Mouse (Mus musculus): ENCODE data around the gene Eef1a2. TPM values are rescaled to one million over a fixed set of nuclear protein-coding genes. Genes with fewer than 3 reads are reported as not detected.
A peak's percentile ranks its signal among the peaks of the same experiment; 100 is the strongest.
"Not testable (repeated sequence)": the region's sequence is repeated elsewhere in the genome, so short reads cannot be mapped to it uniquely, and the experiment has no call there.

Gene Eef1a2
- polyA plus RNA-seq, 1 experiment from 2014 or later, result 4.6 TPM

DNA sequence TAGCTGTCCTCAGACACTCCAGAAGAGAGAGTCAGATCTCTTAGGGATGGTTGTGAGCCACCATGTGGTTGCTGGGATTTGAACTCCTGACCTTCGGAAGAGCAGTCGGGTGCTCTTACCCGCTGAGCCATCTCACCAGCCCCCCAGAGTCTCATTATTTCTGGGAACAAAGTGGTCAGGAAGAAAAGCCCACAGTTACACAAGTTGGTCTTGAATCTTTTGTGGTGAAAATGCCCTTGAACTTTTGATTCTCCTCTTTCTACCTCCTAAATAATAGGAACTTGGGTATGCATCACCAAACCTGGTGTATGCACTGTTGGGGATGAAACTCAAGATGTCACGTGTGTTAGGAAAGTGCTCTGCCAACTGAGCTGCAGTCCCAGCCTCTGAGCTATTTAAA is 35.1 kb upstream of the Eef1a2 start:
- no peaks in the 10 kb centered on the region for H3K9me3 ChIP-seq (replicated peaks; ENCODE audit: control insufficient read depth, low read length)

GRCm38 (mm10) chr2:181191385-181191784 is 34.6 kb upstream of the Eef1a2 start:
- not testable (repeated sequence) for H3K27me3 ChIP-seq (ENCODE audit: control insufficient read depth, insufficient read depth, low read length); H3K4me3 ChIP-seq (ENCODE audit: low read depth, low read length); H3K36me3 ChIP-seq (ENCODE audit: control insufficient read depth, insufficient read depth, low read length); H3K4me2 ChIP-seq; H3K9ac ChIP-seq (ENCODE audit: low read depth, low read length); H3K9me3 ChIP-seq (replicated peaks; ENCODE audit: control insufficient read depth, low read length); H3K27ac ChIP-seq (ENCODE audit: low read depth, low read length); H3K4me1 ChIP-seq (ENCODE audit: control insufficient read depth, insufficient read depth, low read length); ATAC-seq (replicated peaks; ENCODE audit: insufficient number of reproducible peaks, low FRiP score, low TSS enrichment)
- 71% methylated on average over 4 of the region's 4 CpGs for WGBS (ENCODE audit: insufficient replicate concordance)

More for the DNA sequence above, 35.1 kb upstream of the Eef1a2 start:
- H3K27ac ChIP-seq (ENCODE audit: low read depth, low read length), result no peak overlapping the region
- peaks cover 5% of the 10 kb centered on the region for H3K4me1 ChIP-seq (ENCODE audit: control insufficient read depth, insufficient read depth, low read length)
- H3K9ac ChIP-seq (ENCODE audit: low read depth, low read length), result no peak overlapping the region
- no peak overlapping the region for H3K4me3 ChIP-seq (ENCODE audit: low read depth, low read length)
- WGBS (ENCODE audit: insufficient replicate concordance), result 63% methylated on average over 4 of the region's 4 CpGs
- H3K4me2 ChIP-seq, result no peak overlapping the region
- H3K36me3 ChIP-seq (ENCODE audit: control insufficient read depth, insufficient read depth, low read length), result no peaks in the 10 kb centered on the region
- no peaks in the 10 kb centered on the region; the same call in 1 of the 2 replicates for H3K27me3 ChIP-seq (ENCODE audit: control insufficient read depth, insufficient read depth, low read length)
- ATAC-seq (replicated peaks; ENCODE audit: insufficient number of reproducible peaks, low FRiP score, low TSS enrichment), result no peak

DNA sequence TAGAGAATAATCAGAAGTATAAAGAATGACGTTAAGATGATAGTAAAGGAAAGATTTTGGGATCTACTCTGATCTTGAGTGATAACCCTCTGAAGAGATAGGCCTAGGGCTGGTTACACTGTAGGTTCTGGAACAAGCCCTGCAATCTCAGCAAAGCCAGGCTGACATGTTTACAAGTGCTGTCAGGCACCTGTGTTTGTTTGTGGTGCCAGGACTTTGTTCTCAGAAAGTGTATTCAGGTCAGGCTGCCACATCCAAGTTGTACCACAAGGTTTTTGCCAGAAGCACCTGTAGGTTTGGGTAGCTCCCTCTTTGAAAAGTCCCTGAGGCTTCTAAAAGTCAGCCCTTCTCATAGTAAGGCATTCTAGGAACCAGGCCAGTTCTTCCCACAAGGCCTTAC is 32.5 kb upstream of the Eef1a2 start:
- Histone ChIP-seq H3K4me3 (ENCODE audit: low read depth, low read length) (no peak overlapping the region), H3K27ac (ENCODE audit: low read depth, low read length) (no peak overlapping the region), H3K36me3 (ENCODE audit: control insufficient read depth, insufficient read depth, low read length) (no peaks in the 10 kb centered on the region), H3K27me3 (ENCODE audit: control insufficient read depth, insufficient read depth, low read length) (no peaks in the 10 kb centered on the region), H3K9ac (ENCODE audit: low read depth, low read length) (no peak overlapping the region), H3K9me3 (replicated peaks; ENCODE audit: control insufficient read depth, low read length) (no peaks in the 10 kb centered on the region), H3K4me1 (ENCODE audit: control insufficient read depth, insufficient read depth, low read length) (peaks cover 5% of the 10 kb centered on the region), H3K4me2 (no peak overlapping the region)
- WGBS (ENCODE audit: insufficient replicate concordance), result 70% methylated on average over 1 of the region's 1 CpGs
- no peak for ATAC-seq (replicated peaks; ENCODE audit: insufficient number of reproducible peaks, low FRiP score, low TSS enrichment)

DNA sequence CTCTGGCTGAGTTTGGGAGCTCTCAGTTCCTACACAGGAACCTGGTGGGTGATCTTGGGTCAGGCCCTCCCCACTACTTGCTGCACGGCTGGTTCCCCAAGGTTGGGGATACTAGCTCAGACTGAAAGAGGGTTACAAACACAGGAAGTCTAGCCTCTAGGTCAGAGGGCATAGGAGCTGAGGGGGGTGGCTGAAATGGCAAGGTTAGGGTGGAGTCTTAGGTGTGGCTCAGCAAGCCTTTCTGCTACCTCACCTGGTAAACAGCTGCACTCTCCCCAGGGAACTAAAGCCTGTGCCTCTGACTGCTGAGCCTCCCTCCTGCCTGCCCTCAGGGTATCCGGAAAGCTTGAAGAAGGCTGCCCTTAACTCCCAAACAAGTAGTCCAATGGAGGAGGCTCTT is 31.9 kb upstream of the Eef1a2 start:
- Histone ChIP-seq H3K9me3 (replicated peaks; ENCODE audit: control insufficient read depth, low read length) (no peaks in the 10 kb centered on the region), H3K27me3 (ENCODE audit: control insufficient read depth, insufficient read depth, low read length) (no peaks in the 10 kb centered on the region), H3K27ac (ENCODE audit: low read depth, low read length) (no peak overlapping the region), H3K9ac (ENCODE audit: low read depth, low read length) (no peak overlapping the region), H3K4me3 (ENCODE audit: low read depth, low read length) (no peak overlapping the region; the same call in 1 of the 2 replicates), H3K4me1 (ENCODE audit: control insufficient read depth, insufficient read depth, low read length) (peaks cover 5% of the 10 kb centered on the region), H3K4me2 (peak overlapping the region; percentile 72), H3K36me3 (ENCODE audit: control insufficient read depth, insufficient read depth, low read length) (no peaks in the 10 kb centered on the region)
- 68% methylated on average over 2 of the region's 2 CpGs for WGBS (ENCODE audit: insufficient replicate concordance)
- ATAC-seq (replicated peaks; ENCODE audit: insufficient number of reproducible peaks, low FRiP score, low TSS enrichment), result no peak

GRCm38 (mm10) chr2:181187121-181188000 is 30.5 kb upstream of the Eef1a2 start, which contains the start of gene Ppdpf:
Gene Ppdpf, plus strand, starts transcription at chr2:181187247.
- Histone ChIP-seq H3K4me2 (peak within 1 kb of the TSS; percentile 72), H3K4me3 (ENCODE audit: low read depth, low read length) (peak within 1 kb of the TSS; percentile 74), H3K9me3 (replicated peaks; ENCODE audit: control insufficient read depth, low read length) (no peaks in the 10 kb centered on the region), H3K4me1 (ENCODE audit: control insufficient read depth, insufficient read depth, low read length) (peaks cover 5% of the 10 kb centered on the region), H3K27ac (ENCODE audit: low read depth, low read length) (peak within 1 kb of the TSS; percentile 89), H3K9ac (ENCODE audit: low read depth, low read length) (peak within 1 kb of the TSS; percentile 94), H3K36me3 (ENCODE audit: control insufficient read depth, insufficient read depth, low read length) (no peaks in the 10 kb centered on the region), H3K27me3 (ENCODE audit: control insufficient read depth, insufficient read depth, low read length) (no peaks in the 10 kb centered on the region)
- peak; percentile 96 for ATAC-seq (replicated peaks; ENCODE audit: insufficient number of reproducible peaks, low FRiP score, low TSS enrichment)
- under 1% methylated on average over 63 of the region's 64 CpGs for WGBS (ENCODE audit: insufficient replicate concordance)

DNA sequence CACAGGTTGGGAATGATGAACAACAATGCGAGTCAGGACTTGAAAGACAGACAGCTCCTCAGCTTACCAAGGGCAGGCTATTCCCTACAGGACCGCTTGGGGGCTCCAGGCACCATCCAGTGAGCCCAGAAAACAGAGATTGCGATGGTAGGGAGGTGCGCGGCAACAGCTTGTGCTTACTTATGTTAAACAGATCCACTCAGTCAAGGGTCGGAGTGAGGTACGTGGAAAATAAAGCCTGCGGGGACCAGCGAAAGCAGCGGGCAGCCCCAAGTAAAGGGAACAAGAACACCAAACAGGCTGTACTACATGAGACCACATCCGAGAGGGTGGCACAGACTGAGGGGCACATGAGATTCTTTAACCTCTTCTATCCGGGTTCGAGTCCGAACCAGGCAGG is 29.8 kb upstream of the Eef1a2 start:
- H3K27ac ChIP-seq (ENCODE audit: low read depth, low read length), result peak overlapping the region; percentile 69; the same call in 1 of the 2 replicates
- no peaks in the 10 kb centered on the region for H3K27me3 ChIP-seq (ENCODE audit: control insufficient read depth, insufficient read depth, low read length)
- no peaks in the 10 kb centered on the region for H3K36me3 ChIP-seq (ENCODE audit: control insufficient read depth, insufficient read depth, low read length)
- H3K9me3 ChIP-seq (replicated peaks; ENCODE audit: control insufficient read depth, low read length), result no peaks in the 10 kb centered on the region
- ATAC-seq (replicated peaks; ENCODE audit: insufficient number of reproducible peaks, low FRiP score, low TSS enrichment), result peak; percentile 69; the same call in 1 of the 2 replicates
- peak overlapping the region; percentile 94 for H3K9ac ChIP-seq (ENCODE audit: low read depth, low read length)
- H3K4me1 ChIP-seq (ENCODE audit: control insufficient read depth, insufficient read depth, low read length), result peaks cover 5% of the 10 kb centered on the region
- H3K4me3 ChIP-seq (ENCODE audit: low read depth, low read length), result peak overlapping the region; percentile 74
- peak overlapping the region; percentile 72 for H3K4me2 ChIP-seq
- WGBS (ENCODE audit: insufficient replicate concordance), result under 1% methylated on average over 14 of the region's 14 CpGs

DNA sequence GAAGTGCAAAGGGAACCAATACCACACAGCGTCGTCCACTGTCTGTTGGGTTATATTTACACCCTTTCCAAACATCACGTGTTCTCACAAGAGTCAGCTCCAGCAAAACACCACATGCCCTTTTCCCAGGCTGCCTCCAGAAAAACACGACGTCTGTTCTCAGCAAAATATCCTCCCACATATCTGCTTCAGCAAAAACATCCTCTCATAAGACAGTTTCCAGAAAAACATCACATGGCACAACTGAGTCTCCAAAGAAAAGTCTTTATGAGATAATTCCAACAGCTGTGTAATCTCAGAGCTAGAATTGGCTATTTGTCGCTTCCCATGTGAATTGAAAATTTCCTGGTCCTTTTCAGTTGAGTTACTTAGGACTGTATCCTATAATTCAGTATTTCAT is 24.1 kb upstream of the Eef1a2 start:
- H3K4me2 ChIP-seq, result no peak overlapping the region
- H3K36me3 ChIP-seq (ENCODE audit: control insufficient read depth, insufficient read depth, low read length), result no peaks in the 10 kb centered on the region
- no peak overlapping the region for H3K4me3 ChIP-seq (ENCODE audit: low read depth, low read length)
- no peak overlapping the region for H3K9ac ChIP-seq (ENCODE audit: low read depth, low read length)
- ATAC-seq (replicated peaks; ENCODE audit: insufficient number of reproducible peaks, low FRiP score, low TSS enrichment), result no peak
- no peaks in the 10 kb centered on the region for H3K9me3 ChIP-seq (replicated peaks; ENCODE audit: control insufficient read depth, low read length)
- no peak overlapping the region for H3K27ac ChIP-seq (ENCODE audit: low read depth, low read length)
- H3K27me3 ChIP-seq (ENCODE audit: control insufficient read depth, insufficient read depth, low read length), result no peaks in the 10 kb centered on the region
- H3K4me1 ChIP-seq (ENCODE audit: control insufficient read depth, insufficient read depth, low read length), result no peaks in the 10 kb centered on the region
- 66% methylated on average over 6 of the region's 6 CpGs for WGBS (ENCODE audit: insufficient replicate concordance)

GRCm38 (mm10) chr2:181178471-181178870 is 21.7 kb upstream of the Eef1a2 start:
- no peaks in the 10 kb centered on the region for H3K27me3 ChIP-seq (ENCODE audit: control insufficient read depth, insufficient read depth, low read length)
- no peak for ATAC-seq (replicated peaks; ENCODE audit: insufficient number of reproducible peaks, low FRiP score, low TSS enrichment)
- no peak overlapping the region for H3K9ac ChIP-seq (ENCODE audit: low read depth, low read length)
- H3K4me3 ChIP-seq (ENCODE audit: low read depth, low read length), result no peak overlapping the region
- H3K36me3 ChIP-seq (ENCODE audit: control insufficient read depth, insufficient read depth, low read length), result no peaks in the 10 kb centered on the region
- 66% methylated on average over 5 of the region's 5 CpGs for WGBS (ENCODE audit: insufficient replicate concordance)
- no peak overlapping the region for H3K27ac ChIP-seq (ENCODE audit: low read depth, low read length)
- no peaks in the 10 kb centered on the region for H3K4me1 ChIP-seq (ENCODE audit: control insufficient read depth, insufficient read depth, low read length)
- no peak overlapping the region for H3K4me2 ChIP-seq
- H3K9me3 ChIP-seq (replicated peaks; ENCODE audit: control insufficient read depth, low read length), result no peaks in the 10 kb centered on the region

- Histone ChIP-seq H3K36me3 (ENCODE audit: control insufficient read depth, insufficient read depth, low read length) (no peaks in the 10 kb centered on the region), H3K9me3 (replicated peaks; ENCODE audit: control insufficient read depth, low read length) (no peaks in the 10 kb centered on the region), H3K9ac (ENCODE audit: low read depth, low read length) (no peak overlapping the region), H3K4me2 (no peak overlapping the region), H3K27me3 (ENCODE audit: control insufficient read depth, insufficient read depth, low read length) (no peaks in the 10 kb centered on the region), H3K4me1 (ENCODE audit: control insufficient read depth, insufficient read depth, low read length) (no peaks in the 10 kb centered on the region), H3K27ac (ENCODE audit: low read depth, low read length) (no peak overlapping the region), H3K4me3 (ENCODE audit: low read depth, low read length) (no peak overlapping the region)
- 69% methylated on average over 3 of the region's 3 CpGs for WGBS (ENCODE audit: insufficient replicate concordance)
- ATAC-seq (replicated peaks; ENCODE audit: insufficient number of reproducible peaks, low FRiP score, low TSS enrichment), result no peak
Measured at GRCm38 (mm10) chr2:181178015-181178414, 21.2 kb upstream of the Eef1a2 start.
